Mouse (Mus musculus) C3H10T1/2 (cell line): ENCODE measurements around the gene Nek10. TPM values are rescaled to one million over a fixed set of nuclear protein-coding genes. Genes with fewer than 3 reads are reported as not detected.

Source experiments
- polyA plus RNA-seq, 2 experiments: library from polyadenylated mRNA; unstranded; fragments of >200 nt; fragmentation: generic; extraction: Trizol; gene quantifications; one replicate each; pipeline ENCODE4 v1.2.1; 2012; ENCODE audit warnings: missing spikeins in 2 of 2

Nek10 gene
- polyA plus RNA-seq = under 1 TPM; under 0.01 to 0.05 TPM

GRCm38 (mm10) chr14:14803115-14803514 lies at the start of gene Nek10:
Gene Nek10, plus strand, starts transcription at chr14:14803415.

Other genes with a start within 250 kb of the Nek10 start
- gene Slc4a7, start 101.1 kb upstream of the Nek10 start, polyA plus RNA-seq = 1 to 10 TPM; 2.0 to 3.4 TPM